Mouse (Mus musculus) testis, postnatal 10 days (tissue): ENCODE data around the gene Irak3.
"Not testable (repeated sequence)": the region's sequence is repeated elsewhere in the genome, so short reads cannot be mapped to it uniquely, and the experiment has no call there.

Experiments used
- DNase-seq: peaks from one replicate; pipeline ENCODE4 v3.0.0; 2021; ENCODE audit warnings: low spot score

Irak3 gene

GRCm38 (mm10) chr10:120201961-120202402 lies at the start of gene Irak3:
Irak3 (minus strand) TSS chr10:120202130.
- peak; percentile 94 for DNase-seq

- DNase-seq: no peak
Observed at GRCm38 (mm10) chr10:120250911-120251683, 49.2 kb upstream of the Irak3 start.

- peak; percentile 47 for DNase-seq
Observed at GRCm38 (mm10) chr10:120246994-120247750, 45.2 kb upstream of the Irak3 start.

GRCm38 (mm10) chr10:120245681-120246080 lies 43.8 kb upstream of the Irak3 start:
- DNase-seq: peak; percentile 45

- no peak for DNase-seq
Observed at GRCm38 (mm10) chr10:120242421-120242820, 40.5 kb upstream of the Irak3 start.

- DNase-seq: no peak
Observed at GRCm38 (mm10) chr10:120239476-120239875, 37.5 kb upstream of the Irak3 start.

GRCm38 (mm10) chr10:120238241-120238640 lies 36.3 kb upstream of the Irak3 start:
- DNase-seq: no peak

GRCm38 (mm10) chr10:120236855-120237254 lies 34.9 kb upstream of the Irak3 start:
- no peak for DNase-seq

GRCm38 (mm10) chr10:120233655-120234367 lies 31.9 kb upstream of the Irak3 start:
- DNase-seq: peak; percentile 78

GRCm38 (mm10) chr10:120231718-120232117 lies 29.8 kb upstream of the Irak3 start:
- DNase-seq: peak; percentile 84

GRCm38 (mm10) chr10:120226871-120227661 lies 25.1 kb upstream of the Irak3 start, which contains the start of gene Llph:
Llph (plus strand) TSS chr10:120227070.
- peak; percentile 95 for DNase-seq

GRCm38 (mm10) chr10:120220776-120221175 lies 18.8 kb upstream of the Irak3 start:
- DNase-seq: peak; percentile 7

- DNase-seq: no peak
Observed at GRCm38 (mm10) chr10:120219578-120220359, 17.8 kb upstream of the Irak3 start.

- DNase-seq: no peak
Observed at GRCm38 (mm10) chr10:120218996-120219395, 17.1 kb upstream of the Irak3 start.

GRCm38 (mm10) chr10:120217099-120217498 lies 15.2 kb upstream of the Irak3 start:
- not testable (repeated sequence) for DNase-seq

- DNase-seq: no peak
Observed at GRCm38 (mm10) chr10:120210096-120210495, 8.2 kb upstream of the Irak3 start.

GRCm38 (mm10) chr10:120209539-120209925 lies 7.6 kb upstream of the Irak3 start:
- DNase-seq: no peak

- DNase-seq: peak; percentile 93
Observed at GRCm38 (mm10) chr10:120208575-120209538, 6.9 kb upstream of the Irak3 start.

- no peak for DNase-seq
Observed at GRCm38 (mm10) chr10:120208015-120208414, 6.1 kb upstream of the Irak3 start.
